Mouse (Mus musculus): ENCODE data around the gene 2010300C02Rik. TPM values are rescaled to one million over a fixed set of nuclear protein-coding genes. Genes with fewer than 3 reads are reported as not detected.

Gene 2010300C02Rik
- total RNA-seq (2014; fragmentation: Nextera tagmentation) = not detected in 2 replicates
- total RNA-seq (2017) = 0.05 and 0.15 TPM in 2 replicates

GRCm38 (mm10) chr1:37719761-37720640 is at the start of gene 2010300C02Rik:
Gene 2010300C02Rik, minus strand, starts transcription at chr1:37720085.
- 0 out of 2 replicates have a peak, but pooled peaks have one; percentile 14 for ATAC-seq (replicated peaks; ENCODE audit: low FRiP score, low TSS enrichment, poor library complexity, severe bottlenecking)

- no peak for ATAC-seq (replicated peaks; ENCODE audit: low FRiP score, low TSS enrichment, poor library complexity, severe bottlenecking)
Observed at GRCm38 (mm10) chr1:37759407-37759806, 39.5 kb upstream of the 2010300C02Rik start.

GRCm38 (mm10) chr1:37744650-37745259 is 24.9 kb upstream of the 2010300C02Rik start:
- peak; percentile 87 for ATAC-seq (replicated peaks; ENCODE audit: low FRiP score, low TSS enrichment, poor library complexity, severe bottlenecking)

GRCm38 (mm10) chr1:37742602-37743270 is 22.9 kb upstream of the 2010300C02Rik start:
- ATAC-seq (replicated peaks; ENCODE audit: low FRiP score, low TSS enrichment, poor library complexity, severe bottlenecking) = no peak

- no peak for ATAC-seq (replicated peaks; ENCODE audit: low FRiP score, low TSS enrichment, poor library complexity, severe bottlenecking)
Observed at GRCm38 (mm10) chr1:37742126-37742525, 22.2 kb upstream of the 2010300C02Rik start.

- ATAC-seq (replicated peaks; ENCODE audit: low FRiP score, low TSS enrichment, poor library complexity, severe bottlenecking) = peak; percentile 45; the same call in 1 of the 2 replicates
Observed at GRCm38 (mm10) chr1:37740161-37740802, 20.4 kb upstream of the 2010300C02Rik start.

GRCm38 (mm10) chr1:37738895-37739294 is 19.0 kb upstream of the 2010300C02Rik start:
- ATAC-seq (replicated peaks; ENCODE audit: low FRiP score, low TSS enrichment, poor library complexity, severe bottlenecking) = no peak

GRCm38 (mm10) chr1:37737045-37737444 is 17.2 kb upstream of the 2010300C02Rik start:
- peak; percentile 95 for ATAC-seq (replicated peaks; ENCODE audit: low FRiP score, low TSS enrichment, poor library complexity, severe bottlenecking)

GRCm38 (mm10) chr1:37735932-37736331 is 16.0 kb upstream of the 2010300C02Rik start:
- ATAC-seq (replicated peaks; ENCODE audit: low FRiP score, low TSS enrichment, poor library complexity, severe bottlenecking) = no peak

GRCm38 (mm10) chr1:37734841-37735240 is 15.0 kb upstream of the 2010300C02Rik start:
- ATAC-seq (replicated peaks; ENCODE audit: low FRiP score, low TSS enrichment, poor library complexity, severe bottlenecking) = no peak

GRCm38 (mm10) chr1:37729353-37729752 is 9.5 kb upstream of the 2010300C02Rik start:
- ATAC-seq (replicated peaks; ENCODE audit: low FRiP score, low TSS enrichment, poor library complexity, severe bottlenecking) = no peak

GRCm38 (mm10) chr1:37728053-37728452 is 8.2 kb upstream of the 2010300C02Rik start:
- no peak for ATAC-seq (replicated peaks; ENCODE audit: low FRiP score, low TSS enrichment, poor library complexity, severe bottlenecking)

GRCm38 (mm10) chr1:37727186-37727585 is 7.3 kb upstream of the 2010300C02Rik start:
- no peak for ATAC-seq (replicated peaks; ENCODE audit: low FRiP score, low TSS enrichment, poor library complexity, severe bottlenecking)

GRCm38 (mm10) chr1:37726426-37726825 is 6.5 kb upstream of the 2010300C02Rik start:
- no peak for ATAC-seq (replicated peaks; ENCODE audit: low FRiP score, low TSS enrichment, poor library complexity, severe bottlenecking)

GRCm38 (mm10) chr1:37725880-37726279 is 6.0 kb upstream of the 2010300C02Rik start:
- ATAC-seq (replicated peaks; ENCODE audit: low FRiP score, low TSS enrichment, poor library complexity, severe bottlenecking) = no peak

- no peak for ATAC-seq (replicated peaks; ENCODE audit: low FRiP score, low TSS enrichment, poor library complexity, severe bottlenecking)
Observed at GRCm38 (mm10) chr1:37721092-37721491, 1.2 kb upstream of the 2010300C02Rik start.

GRCm38 (mm10) chr1:37719030-37719723 is 708 bp downstream of the 2010300C02Rik start:
- ATAC-seq (replicated peaks; ENCODE audit: low FRiP score, low TSS enrichment, poor library complexity, severe bottlenecking) = no peak

- no peak for ATAC-seq (replicated peaks; ENCODE audit: low FRiP score, low TSS enrichment, poor library complexity, severe bottlenecking)
Observed at GRCm38 (mm10) chr1:37718516-37718915, 1.4 kb downstream of the 2010300C02Rik start.

Data from megakaryocyte-erythroid progenitor cell, adult 5-6 weeks (primary cell).